Mouse (Mus musculus): Measurements from ENCODE around the gene Macrod1. TPM values are rescaled to one million over a fixed set of nuclear protein-coding genes. Genes with fewer than 3 reads are reported as not detected.

The Macrod1 gene
- total RNA-seq, 2 experiments from 2014 or later, result 32.4 to 35.0 TPM

- DNase-seq (ENCODE audit: low spot score in 2 of 2), result no peak
Observed at GRCm38 (mm10) chr19:7191639-7192038, 135.0 kb downstream of the Macrod1 start.

GRCm38 (mm10) chr19:7192561-7192967 lies 136.0 kb downstream of the Macrod1 start:
- DNase-seq (ENCODE audit: low spot score in 2 of 2), result no peak

DNA sequence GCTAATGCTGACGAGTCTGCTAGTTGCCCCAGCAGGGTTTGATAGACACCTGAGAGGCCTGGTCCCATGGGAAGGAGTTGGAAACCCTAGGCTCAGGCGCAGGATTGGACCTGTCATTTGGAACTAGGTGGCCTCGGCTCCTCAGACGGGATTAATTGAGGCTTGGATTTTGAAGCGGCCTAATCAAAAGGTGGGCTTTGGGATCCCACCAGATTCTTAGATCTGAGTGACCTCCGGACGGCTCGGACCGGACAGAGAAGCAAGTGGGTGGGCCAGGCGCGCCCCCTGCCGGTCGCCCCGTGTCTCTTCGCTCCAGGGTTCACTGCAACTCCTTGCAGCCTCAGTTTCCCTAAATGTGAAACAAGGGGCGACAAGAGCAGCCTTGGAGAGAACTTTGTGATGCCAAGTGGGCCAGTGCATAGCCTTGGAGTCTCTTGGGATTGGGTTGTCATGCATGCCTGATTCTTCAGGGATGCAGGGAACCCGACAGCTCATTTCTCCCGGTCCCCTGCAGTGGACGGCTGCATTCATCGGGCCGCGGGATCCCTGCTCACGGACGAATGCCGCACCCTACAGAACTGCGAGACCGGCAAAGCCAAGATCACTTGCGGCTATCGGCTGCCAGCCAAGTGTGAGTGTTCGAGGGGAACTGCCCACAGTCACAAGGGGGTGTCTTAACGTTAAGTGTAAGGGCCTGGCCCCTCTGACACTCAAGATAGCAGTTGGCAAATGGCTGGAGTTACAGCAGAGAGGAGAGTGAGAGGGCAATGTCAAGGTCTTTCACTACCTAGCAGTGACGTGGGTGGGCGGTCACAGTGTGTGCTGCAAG lies 139.5 kb downstream of the Macrod1 start:
- no peak for DNase-seq (ENCODE audit: low spot score in 2 of 2)

DNA sequence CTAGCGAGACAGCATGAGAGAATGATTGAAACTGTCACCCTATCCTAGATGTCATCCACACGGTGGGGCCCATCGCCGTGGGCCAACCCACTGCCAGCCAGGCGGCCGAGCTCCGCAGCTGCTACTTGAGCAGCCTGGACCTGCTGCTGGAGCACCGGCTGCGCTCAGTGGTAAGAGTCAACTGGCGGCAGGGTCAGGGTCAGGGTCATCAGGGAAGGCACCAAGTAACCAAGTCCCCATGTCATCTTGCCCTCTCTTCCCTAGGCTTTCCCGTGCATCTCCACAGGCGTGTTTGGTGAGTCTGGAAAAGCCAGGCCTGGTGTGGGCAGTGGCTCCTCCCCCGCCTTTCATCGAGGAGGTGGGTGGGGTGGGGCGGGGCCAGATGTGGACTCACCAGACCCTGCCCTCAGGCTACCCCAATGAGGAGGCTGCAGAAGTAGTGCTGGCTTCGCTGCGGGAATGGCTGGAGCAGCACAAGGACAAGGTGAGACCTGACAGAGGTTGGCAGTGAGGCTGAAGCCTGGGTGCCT lies 140.2 kb downstream of the Macrod1 start:
- no peak for DNase-seq (ENCODE audit: low spot score in 2 of 2)

GRCm38 (mm10) chr19:7197445-7197844 lies 140.8 kb downstream of the Macrod1 start:
- no peak for DNase-seq (ENCODE audit: low spot score in 2 of 2)

GRCm38 (mm10) chr19:7199089-7199488 lies 142.5 kb downstream of the Macrod1 start:
- DNase-seq (ENCODE audit: low spot score in 2 of 2), result no peak

DNA sequence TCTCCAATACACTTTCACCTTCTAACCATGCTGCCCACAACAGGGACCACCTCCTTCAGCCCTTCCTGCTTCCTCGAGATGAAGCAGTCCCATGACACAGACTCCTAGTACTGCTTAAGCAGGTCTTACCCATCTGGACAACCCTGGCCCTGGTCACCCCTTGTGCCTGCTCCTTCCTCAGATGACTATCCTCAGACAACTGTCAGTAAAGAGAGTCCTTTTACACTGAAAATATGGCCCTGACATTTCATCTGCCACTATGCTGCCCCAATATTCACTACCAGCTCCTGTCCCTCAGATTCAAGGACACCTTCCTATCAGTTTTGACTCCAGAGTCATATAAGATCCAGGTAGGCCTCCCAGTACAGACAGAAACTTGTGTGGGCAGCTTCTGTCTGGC lies 143.8 kb downstream of the Macrod1 start:
- DNase-seq (ENCODE audit: low spot score in 2 of 2), result no peak

GRCm38 (mm10) chr19:7204898-7205297 lies 148.3 kb downstream of the Macrod1 start:
- no peak for DNase-seq (ENCODE audit: low spot score in 2 of 2)

DNA sequence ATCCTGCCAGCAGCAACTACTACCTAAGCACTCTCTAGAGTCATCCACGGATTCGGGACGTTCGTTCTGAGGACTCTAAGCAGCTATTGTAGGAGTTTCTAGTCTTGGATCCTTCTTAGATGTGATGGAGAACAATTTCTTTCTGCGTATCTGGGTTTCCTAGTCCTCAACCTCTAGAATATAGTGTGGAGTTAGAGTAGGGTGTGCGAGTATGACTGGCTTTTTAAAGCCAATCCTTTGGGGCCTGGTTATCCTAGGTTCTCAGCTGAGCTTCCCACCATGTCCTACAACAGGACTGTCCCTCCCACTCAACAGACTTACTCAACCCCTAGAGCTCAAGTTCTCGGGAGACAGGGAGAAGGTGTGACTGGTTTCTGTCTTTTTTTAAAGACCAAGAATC lies 148.7 kb downstream of the Macrod1 start:
- no peak for DNase-seq (ENCODE audit: low spot score in 2 of 2)

- peak; percentile 79 to 88 for DNase-seq (ENCODE audit: low spot score in 2 of 2)
Observed at GRCm38 (mm10) chr19:7205753-7206736, 149.4 kb downstream of the Macrod1 start, which contains the start of gene Otub1. Otub1 (minus strand) TSS chr19:7206316.

DNA sequence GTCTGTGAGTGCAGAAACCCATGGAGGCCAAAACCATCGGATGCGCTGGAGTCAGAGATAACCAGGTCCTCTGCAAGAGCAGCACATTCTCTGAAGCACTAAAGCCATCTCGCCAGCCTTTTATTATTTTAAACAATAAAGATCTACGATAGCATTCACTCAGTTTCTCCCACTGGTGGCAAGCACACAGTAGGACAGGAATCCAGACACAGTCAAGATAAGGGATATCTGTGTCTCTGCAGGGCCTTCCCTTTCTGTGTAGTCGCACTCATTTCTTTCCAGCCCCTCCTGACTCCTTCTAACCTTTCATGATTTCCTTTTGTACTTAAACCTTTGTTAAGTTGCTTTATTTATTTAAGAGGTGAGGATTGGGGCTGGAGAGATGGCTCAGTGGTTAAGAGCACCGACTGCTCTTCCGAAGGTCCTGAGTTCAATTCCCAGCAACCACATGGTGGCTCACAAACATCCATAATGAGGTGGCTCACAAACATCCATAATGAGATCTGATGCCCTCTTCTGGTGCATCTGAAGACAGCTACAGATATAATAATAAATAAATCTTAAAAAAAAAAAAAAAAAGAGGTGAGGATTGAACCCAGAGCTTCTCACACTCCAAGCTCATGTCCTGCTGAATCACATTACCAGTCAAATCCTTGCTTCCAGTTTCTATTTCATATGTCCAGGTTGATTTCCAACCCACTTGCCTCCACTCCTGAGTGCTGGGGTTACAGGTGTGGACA lies 153.5 kb downstream of the Macrod1 start:
- DNase-seq (ENCODE audit: low spot score in 2 of 2), result no peak

- no peak for DNase-seq (ENCODE audit: low spot score in 2 of 2)
Observed at GRCm38 (mm10) chr19:7212216-7212615, 155.6 kb downstream of the Macrod1 start.

- no peak for DNase-seq (ENCODE audit: low spot score in 2 of 2)
Observed at GRCm38 (mm10) chr19:7213010-7213409, 156.4 kb downstream of the Macrod1 start.

DNA sequence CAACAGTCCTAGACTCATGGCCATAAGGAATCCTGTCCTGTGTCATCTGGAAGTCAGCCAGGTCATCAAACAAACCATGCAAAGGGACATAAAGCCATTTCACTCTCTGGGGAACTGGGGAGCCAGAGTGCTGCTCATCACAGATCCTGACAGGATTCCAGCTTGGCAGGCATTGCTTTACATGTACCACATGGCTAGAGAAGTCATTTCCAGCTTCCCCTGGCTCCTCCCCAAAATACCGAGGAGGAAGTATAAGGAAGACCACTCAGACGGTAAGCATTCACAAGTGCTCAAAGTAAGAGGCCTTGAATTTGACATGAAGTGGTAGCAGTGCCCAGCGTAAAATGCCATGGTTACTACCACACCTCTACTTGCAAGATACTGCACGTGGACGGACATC lies 157.9 kb downstream of the Macrod1 start:
- no peak for DNase-seq (ENCODE audit: low spot score in 2 of 2)

- DNase-seq (ENCODE audit: low spot score in 2 of 2), result peak; percentile 84 to 94
Observed at GRCm38 (mm10) chr19:7217162-7217925, 160.7 kb downstream of the Macrod1 start, which contains the start of gene Cox8a. Cox8a (minus strand) TSS chr19:7217616.

DNA sequence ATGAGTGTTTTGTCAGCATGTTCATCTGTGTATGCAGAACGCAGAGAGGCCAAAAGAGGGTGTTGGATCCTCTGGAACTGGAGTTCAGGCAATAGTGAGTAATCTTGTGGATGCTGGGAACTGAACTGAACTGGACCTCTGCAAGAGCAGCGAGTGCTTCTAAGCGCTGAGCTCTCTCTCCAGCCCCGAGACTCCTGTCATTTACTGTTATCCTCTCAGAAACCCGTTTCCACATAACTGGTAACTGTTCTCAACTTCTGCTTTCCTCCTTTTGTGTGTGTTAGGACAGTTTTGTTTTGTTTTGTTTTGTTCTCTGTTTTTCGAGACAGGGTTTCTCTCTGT lies 161.3 kb downstream of the Macrod1 start:
- no peak for DNase-seq (ENCODE audit: low spot score in 2 of 2)

- no peak for DNase-seq (ENCODE audit: low spot score in 2 of 2)
Observed at GRCm38 (mm10) chr19:7218753-7219152, 162.1 kb downstream of the Macrod1 start.

DNA sequence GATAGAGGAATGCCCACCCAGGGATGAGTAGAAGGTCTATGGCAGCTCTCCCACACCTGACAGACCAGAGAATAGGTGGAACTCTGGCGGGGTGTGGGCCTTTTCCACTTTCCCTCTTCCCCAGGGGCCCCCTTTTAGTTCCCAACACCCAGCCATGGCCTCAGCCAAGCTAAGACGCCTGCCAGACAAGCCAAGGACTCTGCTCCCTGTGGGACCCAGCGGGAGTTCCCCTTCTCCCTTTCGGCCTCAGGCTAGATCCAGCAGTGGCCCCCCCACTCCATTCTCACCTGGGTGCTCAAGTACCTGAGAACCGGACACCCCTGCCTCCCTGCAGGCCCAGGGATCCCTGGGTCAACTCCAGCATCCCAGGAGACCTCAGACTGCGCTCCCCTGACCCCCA lies 165.6 kb downstream of the Macrod1 start:
- DNase-seq (ENCODE audit: low spot score in 2 of 2), result no peak

GRCm38 (mm10) chr19:7223488-7223887 lies 166.9 kb downstream of the Macrod1 start:
- no peak for DNase-seq (ENCODE audit: low spot score in 2 of 2)

- no peak for DNase-seq (ENCODE audit: low spot score in 2 of 2)
Observed at GRCm38 (mm10) chr19:7224253-7224652, 167.6 kb downstream of the Macrod1 start.

Measured in adrenal gland, postnatal 4 days (tissue).